Mouse (Mus musculus) thymus, adult 2 months (tissue): ENCODE measurements around the gene Tmem132d.

Experiments used
- CTCF ChIP-seq: fragments of 200-500 bp; IDR thresholded peaks from 2 replicates; pipeline ENCODE4 v1.5.1; 2012; ENCODE audit warnings: mild to moderate bottlenecking, control low read depth, low read length, moderate library complexity, borderline replicate concordance; ENCODE audit not compliant: control insufficient read depth, poor library complexity, insufficient read depth; ENCODE audit errors: extremely low read depth
- POLR2A ChIP-seq: fragments of 200-500 bp; IDR thresholded peaks from 2 replicates; pipeline ENCODE4 v1.6.1; 2012; ENCODE audit warnings: mild to moderate bottlenecking, low read length, control low read depth, moderate library complexity; ENCODE audit not compliant: control insufficient read depth, poor library complexity, insufficient read depth; ENCODE audit errors: extremely low read depth

DNA sequence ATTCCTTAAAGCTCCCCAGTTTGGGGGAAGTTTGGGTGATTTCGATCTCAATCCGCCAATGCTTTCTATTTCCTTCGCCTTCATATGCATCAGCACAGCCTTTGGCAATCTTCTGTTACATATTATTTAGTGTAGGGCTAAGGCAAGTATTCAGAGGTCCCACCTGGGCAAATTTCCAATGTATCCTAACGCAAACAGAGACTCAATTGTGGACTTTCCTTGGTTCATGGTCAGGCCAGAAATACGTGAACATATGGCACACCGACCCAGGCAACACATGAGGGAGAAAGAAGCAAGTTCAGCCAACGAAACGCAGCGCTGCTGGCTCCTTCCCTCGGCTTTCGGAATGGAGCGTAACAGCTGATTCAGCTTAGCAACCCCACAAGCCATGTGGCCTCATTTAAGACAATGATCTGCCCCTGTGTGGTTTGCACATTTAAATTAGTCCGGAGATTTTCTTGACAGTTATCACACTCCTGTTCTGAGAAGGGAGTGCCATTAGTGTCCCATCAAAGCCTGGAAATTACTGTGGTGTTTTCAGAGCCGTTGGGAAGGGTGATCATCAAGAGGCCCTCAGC is 242.5 kb downstream of the Tmem132d start:
- TF ChIP-seq POLR2A (no peak), CTCF (no peak)
